Mouse (Mus musculus) heart, adult 2 months (tissue): ENCODE measurements at regions not wholly inside any gene's neighbourhood (a gene's known extent, or its start where the extent isn't known, plus 50 kb on each side); places are given as distances from the start of the nearest gene placed in this dataset.

Experiments used
- CTCF ChIP-seq: fragments of 200-600 bp; IDR thresholded peaks from 2 replicates; pipeline ENCODE4 v1.8.1; 2022; ENCODE audit warnings: antibody characterized with exemption, mild to moderate bottlenecking, moderate library complexity
- POLR2A ChIP-seq: fragments of 200-500 bp; IDR thresholded peaks from 2 replicates; pipeline ENCODE4 v1.6.1; 2011; ENCODE audit warnings: mild to moderate bottlenecking, low read depth, low read length, control low read depth; ENCODE audit not compliant: insufficient read depth

DNA sequence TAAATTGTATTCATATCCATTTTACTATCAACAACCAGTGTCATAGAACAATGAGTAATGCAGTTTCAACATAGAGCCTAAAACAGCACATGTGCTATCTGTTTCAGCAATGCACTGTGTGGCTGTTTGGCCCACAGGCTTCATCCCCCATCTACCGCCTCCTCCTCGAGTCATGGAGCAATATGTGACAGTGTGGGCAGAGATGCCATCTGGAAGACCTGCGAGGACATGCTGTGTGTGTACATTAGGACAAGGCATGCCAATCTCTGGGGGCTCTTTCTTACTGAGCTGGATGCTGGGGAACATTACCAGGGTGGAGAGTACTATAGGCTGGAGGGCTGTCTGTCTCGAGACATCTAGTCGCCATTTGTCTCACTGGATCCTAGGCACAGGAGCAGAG, 101.5 kb upstream of the Fam84a start:
- TF ChIP-seq POLR2A (no peak), CTCF (no peak)
